Mouse (Mus musculus) heart, postnatal 4 days (tissue): ENCODE data around the gene Cdc37. TPM values are rescaled to one million over a fixed set of nuclear protein-coding genes. Genes with fewer than 3 reads are reported as not detected.
A peak's percentile ranks its signal among the peaks of the same experiment; 100 is the strongest.

Experiments used
- DNase-seq: peaks from one replicate; pipeline ENCODE4 v3.0.0; 2021
- total RNA-seq, 2 experiments: library from RNA; stranded (reverse); gene quantifications; 2 replicates each; pipeline ENCODE4 v1.2.3; 2021

The Cdc37 gene
- total RNA-seq, 2 experiments from 2014 or later: 145 to 158 TPM

DNA sequence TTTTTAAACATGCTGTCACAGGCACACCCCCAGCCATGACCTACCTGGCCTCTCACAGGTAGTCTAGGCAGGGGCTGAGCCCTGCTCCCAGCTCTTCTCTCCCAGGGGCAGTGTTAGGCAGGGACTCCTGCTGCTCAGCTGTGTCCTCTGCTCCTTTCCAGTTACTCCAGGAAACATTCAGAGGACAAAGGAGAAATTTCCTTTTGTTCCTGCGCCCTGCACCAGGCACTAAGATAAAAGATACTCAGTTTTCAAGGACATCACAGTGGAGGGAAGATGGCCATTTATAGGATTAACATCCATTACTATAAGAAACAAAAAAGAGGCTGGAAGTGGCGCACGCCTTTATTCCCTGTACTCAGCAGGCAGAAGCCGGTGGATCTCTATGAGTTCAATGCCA is 53.8 kb downstream of the Cdc37 start:
- no peak for DNase-seq

DNA sequence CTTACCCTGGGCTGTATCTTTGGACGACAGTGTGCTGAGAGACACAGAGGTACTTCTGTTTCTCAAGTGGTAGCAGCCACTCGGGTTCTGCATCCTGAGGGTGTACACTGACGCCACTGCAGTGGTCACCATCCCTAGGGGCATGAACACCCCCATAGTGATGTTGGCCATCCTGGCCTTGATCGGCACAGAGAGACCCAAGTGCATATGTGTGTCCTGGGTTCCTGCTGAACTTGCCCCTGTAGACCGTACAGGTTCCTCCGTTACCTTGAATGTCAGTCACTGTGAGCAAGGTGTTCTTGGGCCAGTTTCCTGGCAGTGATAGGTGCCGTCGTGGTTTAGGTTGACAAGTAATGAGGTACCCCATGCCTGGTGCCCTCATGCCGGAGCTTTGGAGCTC is 56.4 kb downstream of the Cdc37 start:
- DNase-seq: no peak

DNA sequence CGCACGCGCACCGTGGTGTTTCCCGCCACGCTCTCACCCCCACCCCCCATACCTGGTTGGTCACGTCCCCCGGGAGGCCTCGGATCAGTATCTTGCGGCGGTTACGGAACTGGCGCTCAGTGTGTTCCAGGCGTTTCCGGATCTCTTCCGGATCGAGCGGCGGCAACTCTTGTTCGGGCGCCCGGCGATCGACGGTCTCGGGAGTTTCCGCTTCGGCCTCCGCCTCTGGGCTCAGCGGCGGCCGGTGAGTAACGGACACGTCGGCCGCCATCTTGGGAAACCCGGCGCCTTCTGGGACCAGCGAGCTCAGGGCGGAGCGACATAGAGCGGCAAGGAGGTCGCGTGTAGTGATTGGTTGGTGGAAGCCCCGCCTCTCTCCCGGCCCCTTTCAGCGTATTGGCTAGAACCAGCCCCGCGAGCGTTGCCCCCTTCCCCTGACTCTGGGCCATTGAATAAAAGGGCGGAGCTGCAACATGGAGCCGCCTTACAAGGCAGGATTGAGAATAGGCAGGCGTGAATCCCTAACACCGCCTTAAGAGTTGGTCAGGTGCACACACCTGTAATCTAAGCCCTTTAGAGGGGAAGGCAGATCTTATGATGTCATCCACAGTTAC is 58.0 kb downstream of the Cdc37 start, which contains the start of the genes Gm38431 and Raver1:
Gene Gm38431, minus strand, starts transcription at position 291 of the 614 bp plus-strand sequence.
Gene Raver1, minus strand, starts transcription at position 302 of the 614 bp plus-strand sequence.
- DNase-seq: peak; percentile 98

DNA sequence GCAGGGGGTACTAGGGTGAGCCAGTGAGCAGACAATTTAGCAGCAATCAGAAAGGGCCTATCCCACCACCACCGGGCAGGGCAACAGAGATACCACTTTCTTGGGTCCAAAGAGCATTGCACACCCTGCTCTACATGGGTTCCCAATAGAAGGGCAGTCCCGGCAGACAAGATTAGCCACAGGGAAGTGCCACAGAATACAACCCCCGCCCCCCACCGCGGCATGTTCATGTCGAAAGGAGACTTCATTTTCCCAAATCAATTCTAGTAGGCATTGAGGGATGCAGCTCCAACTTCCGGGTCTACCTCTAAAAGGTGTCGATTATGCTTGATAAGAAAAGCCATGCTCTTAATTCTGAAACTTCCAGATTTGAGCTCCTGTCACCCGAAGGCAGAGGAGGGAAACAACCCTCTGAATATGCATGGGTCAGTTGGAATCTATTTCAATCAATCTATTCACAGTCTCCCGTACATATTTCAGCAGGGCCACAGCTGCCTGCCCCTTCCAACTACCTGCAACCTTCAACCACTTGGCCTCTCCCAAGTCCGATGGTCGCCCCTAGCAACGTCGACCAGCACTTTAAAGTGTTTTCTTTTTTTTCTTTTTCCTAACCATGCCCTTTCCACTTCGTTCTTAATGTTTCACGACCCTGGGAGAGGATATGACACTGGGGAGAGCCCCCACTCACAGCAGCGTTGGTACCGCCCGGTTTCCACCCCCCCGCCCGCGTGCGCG is 58.6 kb downstream of the Cdc37 start:
- no peak for DNase-seq

DNA sequence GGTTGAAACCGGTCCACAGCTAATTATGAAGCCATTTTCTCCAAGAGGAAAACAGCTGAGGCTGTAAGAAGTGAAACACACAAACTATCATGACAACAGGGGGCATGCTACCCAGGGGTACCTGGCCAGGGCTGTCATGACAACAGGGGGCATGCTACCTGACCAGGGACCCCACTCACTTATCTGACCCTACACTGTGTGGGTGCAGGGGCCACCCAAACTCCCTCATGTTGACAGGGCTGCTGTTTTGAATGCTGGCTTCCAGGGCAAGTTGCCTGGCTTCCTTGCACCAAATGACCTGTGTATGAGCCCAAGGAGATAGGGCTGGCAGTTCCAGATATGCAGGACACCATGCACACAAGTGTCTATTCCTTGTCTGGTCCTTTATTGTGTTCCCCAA is 59.2 kb downstream of the Cdc37 start:
- no peak for DNase-seq

DNA sequence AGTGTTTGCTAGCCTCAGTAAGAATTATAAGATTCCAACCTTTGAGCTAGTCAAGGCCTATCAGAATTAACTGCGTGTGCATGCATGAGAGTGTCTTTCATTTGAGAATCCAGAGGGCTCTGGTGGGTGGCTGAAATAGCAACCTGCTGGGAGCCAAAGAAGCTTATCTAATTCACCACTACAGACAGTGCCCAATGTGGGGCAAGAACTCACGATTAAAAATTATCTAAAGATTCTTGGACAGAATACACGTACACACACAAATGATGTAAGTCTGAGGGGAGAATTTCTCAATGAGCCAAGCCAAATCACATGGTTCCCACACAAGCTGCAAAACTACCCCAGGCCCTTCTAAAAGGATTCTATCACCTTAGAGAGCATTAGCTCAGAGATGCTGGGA is 66.5 kb downstream of the Cdc37 start:
- no peak for DNase-seq

Other genes starting within 250 kb of the Cdc37 start
- gene Dnmt1, start 190.1 kb downstream of the Cdc37 start, total RNA-seq: 10 to 100 TPM; 66.7 to 68.2 TPM
- gene S1pr2, start 173.2 kb downstream of the Cdc37 start, total RNA-seq: 10 to 100 TPM in 1 of 2 experiments, 1 to 10 TPM in 1; 8.4 to 11.1 TPM
- gene Mrpl4, start 147.2 kb downstream of the Cdc37 start, total RNA-seq: 10 to 100 TPM; 85.7 to 98.0 TPM
- gene Icam1, start 134.0 kb downstream of the Cdc37 start, total RNA-seq: 1 to 10 TPM; 8.0 to 8.5 TPM
- under 1 TPM; 0.27 to 0.93 TPM for gene Icam4, start 120.6 kb downstream of the Cdc37 start, total RNA-seq
- gene Icam5, start 117.9 kb downstream of the Cdc37 start, total RNA-seq: not detected
- gene Zglp1, start 82.9 kb downstream of the Cdc37 start, total RNA-seq: not detected
- gene Gm49373, start 76.9 kb downstream of the Cdc37 start, total RNA-seq: under 1 TPM; 0.14 to 0.23 TPM
- gene Fdx1l, start 76.4 kb downstream of the Cdc37 start, total RNA-seq: 10 to 100 TPM; 34.1 to 35.5 TPM
- 1 to 10 TPM in 1 of 2 experiments, under 1 TPM in 1; 0.64 to 2.2 TPM for gene Gm38431, start 58.0 kb downstream of the Cdc37 start, total RNA-seq
- 10 to 100 TPM; 44.4 to 48.9 TPM for gene Raver1, start 58.0 kb downstream of the Cdc37 start, total RNA-seq
- gene Tyk2, start 18.7 kb downstream of the Cdc37 start, total RNA-seq: 1 to 10 TPM; 7.7 to 8.2 TPM
- gene Pde4a, start 15.7 kb upstream of the Cdc37 start, total RNA-seq: 10 to 100 TPM; 18.7 to 21.1 TPM
- gene Keap1, start 89.4 kb upstream of the Cdc37 start, total RNA-seq: 10 to 100 TPM; 33.7 to 37.7 TPM
- under 1 TPM; 0.17 to 0.29 TPM for gene S1pr5, start 98.5 kb upstream of the Cdc37 start, total RNA-seq
- gene Atg4d, start 115.3 kb upstream of the Cdc37 start, total RNA-seq: 10 to 100 TPM; 53.1 to 59.1 TPM
- gene Kri1, start 138.0 kb upstream of the Cdc37 start, total RNA-seq: 10 to 100 TPM; 18.5 to 21.0 TPM
- 10 to 100 TPM; 49.5 to 54.6 TPM for gene Cdkn2d, start 141.4 kb upstream of the Cdc37 start, total RNA-seq
- not detected for gene Ap1m2, start 162.4 kb upstream of the Cdc37 start, total RNA-seq
- gene Slc44a2, start 170.7 kb upstream of the Cdc37 start, total RNA-seq: 10 to 100 TPM; 63.4 to 65.0 TPM
- 10 to 100 TPM; 79.5 to 80.1 TPM for gene Ilf3, start 217.9 kb upstream of the Cdc37 start, total RNA-seq